Mouse (Mus musculus): ENCODE measurements at regions not wholly inside any gene's neighbourhood (a gene's known extent, or its start where the extent isn't known, plus 50 kb on each side); places are given as distances from the start of the nearest gene placed in this dataset.

GRCm38 (mm10) chr3:34458766-34459165, 191.4 kb upstream of the Sox2 start:
- Histone ChIP-seq H3K27ac (replicated peaks) (no peak overlapping the region), H3K4me1 (peaks cover 6% of the 10 kb centered on the region; the same call in 1 of the 2 replicates), H3K9ac (no peak overlapping the region), H3K27me3 (no peaks in the 10 kb centered on the region), H3K4me2 (replicated peaks) (no peak overlapping the region), H3K36me3 (no peaks in the 10 kb centered on the region), H3K9me3 (replicated peaks) (no peaks in the 10 kb centered on the region), H3K4me3 (replicated peaks) (no peak overlapping the region)
- no peak for ATAC-seq (ENCODE audit: insufficient number of reproducible peaks, low FRiP score, low TSS enrichment, low read depth)
- 54% methylated on average over 6 of the region's 6 CpGs for WGBS

- Histone ChIP-seq H3K27ac (replicated peaks) (no peak overlapping the region), H3K4me3 (replicated peaks) (no peak overlapping the region), H3K36me3 (no peaks in the 10 kb centered on the region), H3K4me1 (peaks cover 6% of the 10 kb centered on the region; the same call in 1 of the 2 replicates), H3K9me3 (replicated peaks) (no peaks in the 10 kb centered on the region), H3K27me3 (no peaks in the 10 kb centered on the region), H3K9ac (no peak overlapping the region), H3K4me2 (replicated peaks) (no peak overlapping the region)
- no peak for ATAC-seq (ENCODE audit: insufficient number of reproducible peaks, low FRiP score, low TSS enrichment, low read depth)
- WGBS = 68% methylated on average over 1 of the region's 1 CpGs
Observed at GRCm38 (mm10) chr3:34457821-34458220, 192.4 kb upstream of the Sox2 start.

GRCm38 (mm10) chr3:34456488-34457433, 193.4 kb upstream of the Sox2 start:
- H3K27me3 ChIP-seq = no peaks in the 10 kb centered on the region
- no peak overlapping the region for H3K4me3 ChIP-seq (replicated peaks)
- peaks cover 6% of the 10 kb centered on the region; the same call in 1 of the 2 replicates for H3K4me1 ChIP-seq
- WGBS = 56% methylated on average over 23 of the region's 23 CpGs
- H3K9ac ChIP-seq = no peak overlapping the region
- H3K27ac ChIP-seq (replicated peaks) = no peak overlapping the region
- H3K36me3 ChIP-seq = no peaks in the 10 kb centered on the region
- ATAC-seq (ENCODE audit: insufficient number of reproducible peaks, low FRiP score, low TSS enrichment, low read depth) = peak; percentile 39; the same call in 1 of the 2 replicates
- H3K9me3 ChIP-seq (replicated peaks) = no peaks in the 10 kb centered on the region
- H3K4me2 ChIP-seq (replicated peaks) = no peak overlapping the region

- Histone ChIP-seq H3K9ac (no peak overlapping the region), H3K4me2 (replicated peaks) (no peak overlapping the region), H3K36me3 (no peaks in the 10 kb centered on the region), H3K27me3 (no peaks in the 10 kb centered on the region), H3K27ac (replicated peaks) (no peak overlapping the region), H3K4me1 (peaks cover 6% of the 10 kb centered on the region; the same call in 1 of the 2 replicates), H3K4me3 (replicated peaks) (no peak overlapping the region), H3K9me3 (replicated peaks) (no peaks in the 10 kb centered on the region)
- no peak for ATAC-seq (ENCODE audit: insufficient number of reproducible peaks, low FRiP score, low TSS enrichment, low read depth)
- WGBS = 88% methylated on average over 24 of the region's 24 CpGs
Observed at GRCm38 (mm10) chr3:34454026-34454624, 196.1 kb upstream of the Sox2 start.

DNA sequence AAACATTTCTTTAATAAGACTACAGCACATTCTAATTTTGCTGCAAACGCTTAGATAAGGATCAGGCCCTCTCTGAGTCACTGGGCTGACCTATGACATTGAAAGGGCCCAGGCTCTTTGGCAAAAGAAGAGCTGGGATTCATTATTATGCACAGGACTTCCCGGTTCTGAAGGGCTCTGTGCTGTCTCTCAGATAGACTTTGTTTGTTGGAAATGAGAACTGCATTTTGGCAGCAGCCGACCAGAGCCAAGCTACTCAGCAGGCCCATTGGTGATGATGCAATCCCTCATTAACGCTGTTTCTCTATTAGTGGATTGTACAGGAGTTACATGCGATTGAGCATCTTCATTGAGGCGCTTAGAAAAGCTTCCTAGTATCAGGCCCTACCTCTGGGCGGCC, 204.9 kb upstream of the Sox2 start:
- no peaks in the 10 kb centered on the region for H3K9me3 ChIP-seq (replicated peaks)
- no peak for ATAC-seq (ENCODE audit: insufficient number of reproducible peaks, low FRiP score, low TSS enrichment, low read depth)
- no peak overlapping the region for H3K9ac ChIP-seq
- H3K36me3 ChIP-seq = no peaks in the 10 kb centered on the region
- H3K4me1 ChIP-seq = peaks cover 3% of the 10 kb centered on the region; the same call in 1 of the 2 replicates
- no peak overlapping the region for H3K27ac ChIP-seq (replicated peaks)
- peaks cover 5% of the 10 kb centered on the region; the same call in 1 of the 2 replicates for H3K27me3 ChIP-seq
- H3K4me3 ChIP-seq (replicated peaks) = no peak overlapping the region
- 46% methylated on average over 7 of the region's 7 CpGs for WGBS
- no peak overlapping the region for H3K4me2 ChIP-seq (replicated peaks)

DNA sequence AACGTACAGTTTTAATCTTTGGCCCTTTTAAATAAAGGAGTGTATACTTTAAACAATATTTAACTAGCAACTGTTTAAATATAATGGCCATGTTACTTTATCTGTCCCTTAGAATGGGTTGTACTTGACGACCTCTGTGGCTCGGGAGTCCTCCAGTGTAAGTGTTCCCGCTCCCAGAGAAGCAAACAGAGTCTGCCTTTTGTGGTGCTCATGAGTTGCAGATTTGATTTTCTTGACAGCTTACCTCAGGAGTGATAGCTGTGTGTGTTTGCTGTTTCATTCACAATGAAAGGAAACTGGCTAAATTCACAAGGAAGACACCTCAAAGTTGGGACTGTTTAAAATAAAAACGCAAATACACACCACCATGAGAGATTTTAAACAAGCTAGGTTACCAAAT, 205.4 kb upstream of the Sox2 start:
- Histone ChIP-seq H3K9me3 (replicated peaks) (no peaks in the 10 kb centered on the region), H3K4me2 (replicated peaks) (no peak overlapping the region), H3K36me3 (no peaks in the 10 kb centered on the region), H3K27me3 (peaks cover 5% of the 10 kb centered on the region; the same call in 1 of the 2 replicates), H3K27ac (replicated peaks) (no peak overlapping the region), H3K9ac (no peak overlapping the region), H3K4me3 (replicated peaks) (no peak overlapping the region), H3K4me1 (peaks cover 3% of the 10 kb centered on the region; the same call in 1 of the 2 replicates)
- no peak for ATAC-seq (ENCODE audit: insufficient number of reproducible peaks, low FRiP score, low TSS enrichment, low read depth)
- 39% methylated on average over 5 of the region's 5 CpGs for WGBS

DNA sequence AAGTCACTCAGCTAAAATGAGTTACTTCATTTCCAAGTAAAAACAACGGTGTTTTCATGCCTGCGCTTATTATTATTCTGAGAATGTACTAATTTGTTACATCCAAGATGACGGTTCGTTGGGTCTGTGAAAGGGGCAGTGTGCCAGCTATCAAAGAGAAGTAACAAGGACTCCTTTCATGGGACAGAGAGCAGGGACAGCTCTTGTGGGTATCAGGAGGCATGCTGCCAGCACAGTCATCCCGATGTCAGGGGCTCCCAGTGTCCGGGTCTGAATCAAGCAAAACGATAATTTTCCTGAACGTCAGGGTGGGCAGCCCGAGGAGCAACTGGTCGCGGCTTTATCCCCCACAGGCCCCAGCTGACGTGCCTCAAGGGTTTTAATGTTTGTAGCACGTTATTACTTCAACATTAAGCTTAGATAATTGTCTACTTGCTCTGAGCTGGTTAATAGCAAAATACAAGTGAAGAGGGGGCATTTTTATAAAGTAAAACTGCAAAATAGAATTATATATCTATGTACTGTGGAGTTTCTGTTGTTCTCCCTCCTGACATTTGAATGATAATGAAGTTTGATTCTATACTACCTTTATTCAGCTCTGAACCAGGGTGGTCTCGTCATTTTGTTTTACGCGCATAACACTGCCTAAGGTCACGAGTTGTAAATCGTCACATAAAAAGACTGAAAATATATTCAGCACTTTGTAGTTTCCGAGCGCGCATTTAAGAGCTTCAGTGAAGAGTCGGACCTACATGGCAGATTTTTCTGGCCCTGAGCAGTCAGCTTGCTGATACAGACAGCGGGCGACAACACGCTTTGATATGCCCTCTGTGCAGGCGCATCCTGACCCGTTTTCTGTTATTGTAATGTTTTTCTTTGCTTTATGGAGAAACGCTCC, 206.2 kb upstream of the Sox2 start:
- 27% methylated on average over 28 of the region's 28 CpGs for WGBS
- Histone ChIP-seq H3K4me2 (replicated peaks) (no peak overlapping the region; the same call in 1 of the 2 replicates), H3K9ac (no peak overlapping the region)

GRCm38 (mm10) chr3:34443307-34443706, 206.9 kb upstream of the Sox2 start:
- 50% methylated on average over 5 of the region's 5 CpGs for WGBS
- Histone ChIP-seq H3K27me3 (peaks cover 5% of the 10 kb centered on the region; the same call in 1 of the 2 replicates), H3K27ac (replicated peaks) (no peak overlapping the region), H3K9ac (no peak overlapping the region), H3K36me3 (no peaks in the 10 kb centered on the region), H3K4me3 (replicated peaks) (no peak overlapping the region), H3K4me2 (replicated peaks) (no peak overlapping the region), H3K4me1 (peaks cover 3% of the 10 kb centered on the region; the same call in 1 of the 2 replicates), H3K9me3 (replicated peaks) (no peaks in the 10 kb centered on the region)
- ATAC-seq (ENCODE audit: insufficient number of reproducible peaks, low FRiP score, low TSS enrichment, low read depth) = no peak

More for the DNA sequence above, 206.2 kb upstream of the Sox2 start:
- Histone ChIP-seq H3K27me3 (peaks cover 5% of the 10 kb centered on the region; the same call in 1 of the 2 replicates), H3K4me3 (replicated peaks) (no peak overlapping the region), H3K9me3 (replicated peaks) (no peaks in the 10 kb centered on the region), H3K36me3 (no peaks in the 10 kb centered on the region), H3K4me1 (peaks cover 3% of the 10 kb centered on the region; the same call in 1 of the 2 replicates), H3K27ac (replicated peaks) (no peak overlapping the region)
- no peak for ATAC-seq (ENCODE audit: insufficient number of reproducible peaks, low FRiP score, low TSS enrichment, low read depth)

DNA sequence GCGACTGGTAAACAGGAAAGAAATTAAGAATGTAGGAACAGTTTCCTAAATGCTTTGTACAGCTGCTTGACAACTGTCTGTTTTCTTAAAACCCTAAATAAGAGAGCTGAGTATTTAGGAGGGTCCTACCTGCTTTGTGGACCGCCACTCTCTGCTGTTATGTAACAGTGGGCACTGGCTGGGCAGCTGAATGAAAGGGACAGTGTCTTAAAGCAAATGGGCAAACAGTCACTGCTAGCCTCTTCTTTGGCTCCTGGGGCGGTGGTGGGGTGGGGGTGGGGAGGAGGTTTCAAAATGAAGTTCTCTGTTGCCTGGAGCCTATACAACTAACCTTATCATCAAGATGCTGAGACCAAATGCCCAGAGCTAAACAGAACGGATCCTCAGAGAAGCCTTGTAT, 208.4 kb upstream of the Sox2 start:
- Histone ChIP-seq H3K9me3 (replicated peaks) (no peaks in the 10 kb centered on the region), H3K9ac (no peak overlapping the region), H3K4me1 (peaks cover 3% of the 10 kb centered on the region; the same call in 1 of the 2 replicates), H3K4me3 (replicated peaks) (no peak overlapping the region), H3K27me3 (peaks cover 5% of the 10 kb centered on the region; the same call in 1 of the 2 replicates), H3K27ac (replicated peaks) (no peak overlapping the region), H3K36me3 (no peaks in the 10 kb centered on the region), H3K4me2 (replicated peaks) (no peak overlapping the region)
- 45% methylated on average over 4 of the region's 4 CpGs for WGBS
- no peak for ATAC-seq (ENCODE audit: insufficient number of reproducible peaks, low FRiP score, low TSS enrichment, low read depth)

- Histone ChIP-seq H3K27me3 (peaks cover 5% of the 10 kb centered on the region; the same call in 1 of the 2 replicates), H3K27ac (replicated peaks) (no peak overlapping the region), H3K9ac (no peak overlapping the region), H3K4me1 (peaks cover 3% of the 10 kb centered on the region; the same call in 1 of the 2 replicates), H3K36me3 (no peaks in the 10 kb centered on the region), H3K9me3 (replicated peaks) (no peaks in the 10 kb centered on the region), H3K4me3 (replicated peaks) (no peak overlapping the region), H3K4me2 (replicated peaks) (no peak overlapping the region)
- WGBS = 27% methylated on average over 5 of the region's 5 CpGs
- no peak for ATAC-seq (ENCODE audit: insufficient number of reproducible peaks, low FRiP score, low TSS enrichment, low read depth)
Observed at GRCm38 (mm10) chr3:34441266-34441665, 208.9 kb upstream of the Sox2 start.

Data from embryonic facial prominence, embryonic 15.5 days (tissue).